Mouse (Mus musculus): ENCODE measurements around the gene Catsperd. TPM values are rescaled to one million over a fixed set of nuclear protein-coding genes. Genes with fewer than 3 reads are reported as not detected.

The Catsperd gene
- total and polyA plus RNA-seq, 3 experiments: 0.16 to 0.36 (median 0.21) TPM

DNA sequence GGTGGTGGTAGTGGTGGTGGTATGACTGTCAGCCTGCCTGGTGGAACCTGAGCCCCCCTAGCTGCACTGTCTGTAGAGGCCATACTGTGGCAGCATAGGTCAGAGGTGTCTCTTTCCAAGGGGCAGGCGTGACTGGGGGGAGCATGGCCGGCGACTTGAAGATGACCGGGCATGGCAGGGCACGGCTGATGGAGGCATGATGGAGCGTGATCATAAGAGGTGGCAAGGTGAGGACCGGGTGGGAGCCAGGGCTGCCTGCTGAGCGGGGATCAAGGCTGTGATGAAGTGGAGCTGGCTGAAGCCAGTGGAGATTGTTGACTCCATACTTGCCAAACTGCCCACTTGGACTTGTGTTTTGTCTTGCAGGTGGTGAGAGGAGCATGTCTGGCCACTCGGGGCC lies 22.5 kb upstream of the Catsperd start:
- Histone ChIP-seq H3K4me3 (replicated peaks in 1 of 3; ENCODE audit: low read depth in 2 of 3, low read length in 2 of 3, poor library complexity in 1 of 3) (no peak overlapping the region), H3K27me3 (replicated peaks) (no peaks in the 10 kb centered on the region), H3K9me3 (replicated peaks; ENCODE audit: low read length) (no peaks in the 10 kb centered on the region), H3K9ac (ENCODE audit: insufficient read depth, low read depth) (no peak overlapping the region), H3K4me1 (ENCODE audit: control insufficient read depth in 1 of 2, insufficient read depth in 2 of 2) (peaks cover 0 to 16% of the 10 kb centered on the region in 2 experiments; a peak in 2 of 4 replicates), H3K4me2 (ENCODE audit: insufficient read depth, low read depth, poor library complexity, severe bottlenecking) (no peak overlapping the region), H3K79me2 (replicated peaks; ENCODE audit: control insufficient read depth, extremely low read depth, insufficient read depth, poor library complexity, severe bottlenecking) (peaks cover 19% of the 10 kb centered on the region; the same call in 1 of the 2 replicates), H3K27ac (ENCODE audit: insufficient read depth, low read depth) (no peak overlapping the region), H3K36me3 (replicated peaks in 1 of 2; ENCODE audit: control insufficient read depth in 1 of 2, insufficient read depth in 1 of 2, low read length in 1 of 2) (peaks cover 68 to 75% of the 10 kb centered on the region in 2 experiments)
- DNase-seq (ENCODE audit: extremely low read depth): no peak
- in situ Hi-C loops (cut with MboI; ENCODE audit: low pct_ligation_motif_present, low pct_unique_long_range_greater_than_20kb, low sequenced_read_pairs) (no loop called here), dilution Hi-C loops (cut with MboI; ENCODE audit: extremely low pct_ligation_motif_present, extremely low pct_unique_long_range_greater_than_20kb, low sequenced_read_pairs) (no loop called here)
- TF ChIP-seq CHD2 (IDR thresholded peaks at IDR 0.05; ENCODE audit: low read length) (no peak), PAX5 (IDR thresholded peaks at IDR 0.05; ENCODE audit: low read length) (no peak), TCF12 (IDR thresholded peaks at IDR 0.05; ENCODE audit: low read depth, low read length) (no peak), KAT2A (IDR thresholded peaks at IDR 0.05; ENCODE audit: insufficient replicate concordance, low read length) (no peak), ZMIZ1 (IDR thresholded peaks at IDR 0.05; ENCODE audit: low read depth, low read length) (no peak), ELF1 (IDR thresholded peaks at IDR 0.05; ENCODE audit: low read depth, low read length) (no peak), UBTF (IDR thresholded peaks at IDR 0.05; ENCODE audit: low read depth, low read length) (no peak), ETS1 (conservative IDR thresholded peaks at IDR 0.05; ENCODE audit: low read depth, low read length) (no peak), EP300 (IDR thresholded peaks at IDR 0.05; ENCODE audit: low read length) (no peak), E2F4 (IDR thresholded peaks at IDR 0.05; ENCODE audit: insufficient replicate concordance, low read depth, low read length) (no peak), BHLHE40 (IDR thresholded peaks at IDR 0.05; ENCODE audit: low read depth, low read length) (no peak), MAZ (IDR thresholded peaks at IDR 0.05; ENCODE audit: low read depth, low read length) (no peak), JUN (IDR thresholded peaks at IDR 0.05; ENCODE audit: insufficient read depth, low read depth, low read length) (no peak), ZC3H11A (IDR thresholded peaks at IDR 0.05; ENCODE audit: low read depth, low read length) (no peak), NELFE (IDR thresholded peaks at IDR 0.05; ENCODE audit: low read depth, low read length) (no peak), USF1 (IDR thresholded peaks at IDR 0.05; ENCODE audit: low read depth, low read length) (no peak), MYC (IDR thresholded peaks at IDR 0.05; ENCODE audit: low read depth, low read length) (no peak)

DNA sequence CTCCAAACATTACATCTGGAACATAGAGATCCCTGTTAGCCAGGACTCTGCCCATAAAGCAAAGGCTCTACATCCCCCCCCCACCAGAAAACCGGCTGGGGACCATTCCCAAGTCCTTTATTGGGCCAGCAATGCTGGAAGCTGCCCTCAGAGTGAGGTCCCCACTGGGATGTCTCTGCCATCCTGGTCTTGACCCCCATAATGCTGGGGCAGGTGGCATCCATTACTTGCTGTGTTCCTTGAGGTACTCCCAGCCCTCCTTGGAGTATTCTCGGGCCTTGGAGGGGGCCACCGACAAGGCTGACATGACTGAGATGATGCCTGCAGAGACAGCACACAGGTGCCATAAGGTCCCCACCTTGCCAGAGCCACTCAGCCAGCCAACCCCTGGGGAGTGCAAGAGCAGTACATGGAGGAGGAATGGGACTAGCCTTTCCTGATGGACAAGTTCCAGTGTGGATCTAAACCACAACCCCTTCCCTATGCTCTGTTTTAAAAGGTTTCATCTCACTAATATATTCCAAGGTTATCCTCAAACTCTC lies 20.4 kb upstream of the Catsperd start:
- peaks cover 3 to 38% of the 10 kb centered on the region in 2 experiments for H3K4me1 ChIP-seq (ENCODE audit: control insufficient read depth in 1 of 2, insufficient read depth in 2 of 2)
- H3K79me2 ChIP-seq (replicated peaks; ENCODE audit: control insufficient read depth, extremely low read depth, insufficient read depth, poor library complexity, severe bottlenecking): peaks cover 19% of the 10 kb centered on the region; the same call in 1 of the 2 replicates
- no peak overlapping the region for H3K4me2 ChIP-seq (ENCODE audit: insufficient read depth, low read depth, poor library complexity, severe bottlenecking)
- H3K27me3 ChIP-seq (replicated peaks): no peaks in the 10 kb centered on the region
- in situ Hi-C loops (cut with MboI; ENCODE audit: low pct_ligation_motif_present, low pct_unique_long_range_greater_than_20kb, low sequenced_read_pairs) (no loop called here), dilution Hi-C loops (cut with MboI; ENCODE audit: extremely low pct_ligation_motif_present, extremely low pct_unique_long_range_greater_than_20kb, low sequenced_read_pairs) (no loop called here)
- no peaks in the 10 kb centered on the region for H3K9me3 ChIP-seq (replicated peaks; ENCODE audit: low read length)
- TF ChIP-seq ZC3H11A (IDR thresholded peaks at IDR 0.05; ENCODE audit: low read depth, low read length) (no peak), ZMIZ1 (IDR thresholded peaks at IDR 0.05; ENCODE audit: low read depth, low read length) (no peak), CHD2 (IDR thresholded peaks at IDR 0.05; ENCODE audit: low read length) (no peak), MEF2A (IDR thresholded peaks at IDR 0.05; ENCODE audit: borderline replicate concordance, low read depth, low read length) (no peak), CTCF (conservative IDR thresholded peaks at IDR 0.05 in 1 of 2, IDR thresholded peaks at IDR 0.05 in 1 of 2; ENCODE audit: low read depth in 2 of 2, low read length in 2 of 2) (no peak), KAT2A (IDR thresholded peaks at IDR 0.05; ENCODE audit: insufficient replicate concordance, low read length) (no peak), CHD1 (IDR thresholded peaks at IDR 0.05; ENCODE audit: low read depth, low read length) (no peak), MXI1 (IDR thresholded peaks at IDR 0.05; ENCODE audit: low read depth, low read length) (no peak), SIN3A (IDR thresholded peaks at IDR 0.05; ENCODE audit: low read length) (no peak), NRF1 (IDR thresholded peaks at IDR 0.05; ENCODE audit: low read depth, low read length) (no peak), GABPA (IDR thresholded peaks at IDR 0.05; ENCODE audit: insufficient replicate concordance, low read depth, low read length) (no peak), ETS1 (conservative IDR thresholded peaks at IDR 0.05; ENCODE audit: low read depth, low read length) (no peak), RCOR1 (conservative IDR thresholded peaks at IDR 0.05; ENCODE audit: low read depth, low read length) (no peak), ELF1 (IDR thresholded peaks at IDR 0.05; ENCODE audit: low read depth, low read length) (no peak), SMC3 (IDR thresholded peaks at IDR 0.05; ENCODE audit: low read depth, low read length) (no peak), USF1 (IDR thresholded peaks at IDR 0.05; ENCODE audit: low read depth, low read length) (no peak), E2F4 (IDR thresholded peaks at IDR 0.05; ENCODE audit: insufficient replicate concordance, low read depth, low read length) (no peak), USF2 (conservative IDR thresholded peaks at IDR 0.05; ENCODE audit: low read depth, low read length) (no peak), POLR2A (IDR thresholded peaks at IDR 0.05; ENCODE audit: low read depth, low read length) (no peak), RAD21 (IDR thresholded peaks at IDR 0.05; ENCODE audit: low read depth, low read length) (no peak)
- peaks cover 49 to 56% of the 10 kb centered on the region in 2 experiments for H3K36me3 ChIP-seq (replicated peaks in 1 of 2; ENCODE audit: control insufficient read depth in 1 of 2, insufficient read depth in 1 of 2, low read length in 1 of 2)
- H3K27ac ChIP-seq (ENCODE audit: insufficient read depth, low read depth): no peak overlapping the region
- H3K9ac ChIP-seq (ENCODE audit: insufficient read depth, low read depth): no peak overlapping the region
- no peak for DNase-seq (ENCODE audit: extremely low read depth)
- no peak overlapping the region for H3K4me3 ChIP-seq (replicated peaks in 1 of 3; ENCODE audit: low read depth in 2 of 3, low read length in 2 of 3, poor library complexity in 1 of 3)
